Mouse (Mus musculus): Measurements from ENCODE around the gene Tesk2. TPM values are rescaled to one million over a fixed set of nuclear protein-coding genes. Genes with fewer than 3 reads are reported as not detected.
"Not testable (repeated sequence)": the region's sequence is repeated elsewhere in the genome, so short reads cannot be mapped to it uniquely, and the experiment has no call there.

Gene Tesk2
- total RNA-seq, 1 experiment from 2014 or later = 1.8 TPM

GRCm38 (mm10) chr4:116830070-116830368, 109.3 kb downstream of the Tesk2 start:
- no peak for ATAC-seq (replicated peaks; ENCODE audit: low read depth, poor library complexity, severe bottlenecking)

DNA sequence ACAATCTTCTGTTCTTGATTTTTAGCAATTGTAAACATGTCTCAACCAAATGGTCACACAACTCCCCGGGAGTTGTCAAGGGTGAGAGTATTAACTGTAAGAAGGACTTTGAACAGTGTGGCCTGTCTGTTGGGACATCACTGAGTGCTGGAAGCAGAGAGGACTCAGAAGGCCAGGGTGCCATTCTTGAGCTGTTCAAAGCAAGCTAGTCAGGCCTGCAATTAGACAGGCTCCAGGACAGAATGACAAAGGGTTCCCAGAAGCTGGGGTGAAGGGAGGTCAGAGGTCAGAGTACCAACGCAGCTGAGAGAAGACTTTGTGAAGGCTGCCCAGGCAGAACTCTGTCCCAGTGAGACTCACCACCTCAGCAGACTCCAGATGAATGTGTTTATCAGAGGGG, 118.3 kb downstream of the Tesk2 start:
- no peak for ATAC-seq (replicated peaks; ENCODE audit: low read depth, poor library complexity, severe bottlenecking)

- ATAC-seq (replicated peaks; ENCODE audit: low read depth, poor library complexity, severe bottlenecking) = not testable (repeated sequence)
Observed at GRCm38 (mm10) chr4:116840096-116840495, 119.3 kb downstream of the Tesk2 start.

DNA sequence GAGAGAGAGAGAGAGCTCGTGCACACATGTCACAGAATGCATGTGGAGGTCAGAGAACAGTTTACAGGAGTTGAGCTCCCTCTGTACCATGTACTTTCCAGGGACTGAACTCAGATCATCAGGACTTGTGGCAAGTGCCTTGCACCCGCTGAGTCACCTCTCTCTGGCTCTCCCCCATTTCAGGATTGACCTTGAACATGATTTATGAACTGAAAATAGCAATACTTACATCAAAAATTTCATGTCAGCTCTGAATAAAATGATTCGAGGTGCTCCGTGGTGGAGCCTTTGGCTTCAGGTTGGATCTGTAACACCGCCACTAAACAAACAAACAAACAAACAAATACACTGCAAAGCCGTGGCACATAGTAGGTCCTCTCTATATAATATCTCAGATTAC, 120.1 kb downstream of the Tesk2 start:
- no peak for ATAC-seq (replicated peaks; ENCODE audit: low read depth, poor library complexity, severe bottlenecking)

DNA sequence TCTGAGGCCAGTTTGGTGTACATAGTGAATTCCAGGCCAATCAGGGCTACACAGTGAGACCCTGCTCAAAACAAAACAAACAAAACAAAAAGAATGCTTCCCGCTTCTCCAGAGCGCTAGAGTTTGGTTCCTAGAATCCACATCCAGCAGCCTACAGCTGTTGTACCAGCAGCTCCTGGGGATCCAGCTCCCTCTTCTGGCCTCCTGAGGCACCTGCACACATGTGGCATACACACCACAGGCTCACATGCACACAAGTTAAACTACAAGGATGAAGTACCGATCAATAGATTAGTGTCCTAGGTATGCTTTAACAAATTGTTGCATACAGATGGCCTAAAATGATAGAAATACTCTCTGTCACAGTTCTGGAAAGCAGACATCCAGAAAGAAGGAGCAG, 123.6 kb downstream of the Tesk2 start:
- ATAC-seq (replicated peaks; ENCODE audit: low read depth, poor library complexity, severe bottlenecking) = no peak

DNA sequence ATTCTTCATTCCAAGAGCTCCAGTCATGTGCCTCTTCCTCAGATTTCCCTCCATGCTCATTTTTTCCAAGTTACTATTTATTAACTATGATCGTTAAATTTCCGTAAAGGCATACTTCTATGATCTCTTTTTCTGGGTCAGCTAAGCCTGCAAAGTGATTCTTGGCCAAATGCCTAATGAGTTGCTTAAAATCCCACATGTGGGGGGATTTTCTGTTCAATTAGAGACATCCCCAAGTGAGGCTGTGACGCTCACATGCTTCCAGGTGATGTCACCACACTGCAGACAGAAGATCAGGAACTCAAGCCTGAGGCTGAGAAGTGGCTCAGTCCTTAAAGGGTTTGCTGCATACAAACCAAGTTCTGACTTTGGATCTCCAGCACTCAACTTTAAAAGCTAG, 129.2 kb downstream of the Tesk2 start:
- ATAC-seq (replicated peaks; ENCODE audit: low read depth, poor library complexity, severe bottlenecking) = no peak

GRCm38 (mm10) chr4:116854286-116854685, 133.5 kb downstream of the Tesk2 start:
- ATAC-seq (replicated peaks; ENCODE audit: low read depth, poor library complexity, severe bottlenecking) = no peak

Other genes starting within 250 kb of the Tesk2 start
- gene Ipp, start 213.4 kb upstream of the Tesk2 start, total RNA-seq (2017) = 18.3 and 23.0 TPM in 2 replicates
- 8.7 and 16.0 TPM in 2 replicates for gene Tmem69, start 165.0 kb upstream of the Tesk2 start, total RNA-seq (2017)
- gene Gpbp1l1, start 163.3 kb upstream of the Tesk2 start, total RNA-seq (2017) = 123 and 150 TPM in 2 replicates
- 1.6 and 5.6 TPM in 2 replicates for gene Ccdc17, start 124.3 kb upstream of the Tesk2 start, total RNA-seq (2017)
- 465 and 496 TPM in 2 replicates for gene Nasp, start 93.0 kb upstream of the Tesk2 start, total RNA-seq (2017)
- gene Akr1a1, start 69.3 kb upstream of the Tesk2 start, total RNA-seq (2017) = 416 TPM in 2 replicates
- gene Prdx1, start 35.4 kb upstream of the Tesk2 start, total RNA-seq (2017) = 266 and 285 TPM in 2 replicates
- gene Mmachc, start 12.5 kb upstream of the Tesk2 start, total RNA-seq (2017) = 22.7 and 24.9 TPM in 2 replicates
- gene Ccdc163, start 12.4 kb upstream of the Tesk2 start, total RNA-seq (2017) = 12.3 and 35.8 TPM in 2 replicates
- gene Toe1, start 86.7 kb downstream of the Tesk2 start, total RNA-seq (2017) = 31.4 and 38.1 TPM in 2 replicates
- 2.1 and 2.9 TPM in 2 replicates for gene Mutyh, start 86.8 kb downstream of the Tesk2 start, total RNA-seq (2017)
- 0.39 and 0.41 TPM in 2 replicates for gene Hpdl, start 100.8 kb downstream of the Tesk2 start, total RNA-seq (2017)
- 0.09 and 0.39 TPM in 2 replicates for gene Zswim5, start 156.4 kb downstream of the Tesk2 start, total RNA-seq (2017)